Mouse (Mus musculus): ENCODE measurements around the gene Usp3.

DNA sequence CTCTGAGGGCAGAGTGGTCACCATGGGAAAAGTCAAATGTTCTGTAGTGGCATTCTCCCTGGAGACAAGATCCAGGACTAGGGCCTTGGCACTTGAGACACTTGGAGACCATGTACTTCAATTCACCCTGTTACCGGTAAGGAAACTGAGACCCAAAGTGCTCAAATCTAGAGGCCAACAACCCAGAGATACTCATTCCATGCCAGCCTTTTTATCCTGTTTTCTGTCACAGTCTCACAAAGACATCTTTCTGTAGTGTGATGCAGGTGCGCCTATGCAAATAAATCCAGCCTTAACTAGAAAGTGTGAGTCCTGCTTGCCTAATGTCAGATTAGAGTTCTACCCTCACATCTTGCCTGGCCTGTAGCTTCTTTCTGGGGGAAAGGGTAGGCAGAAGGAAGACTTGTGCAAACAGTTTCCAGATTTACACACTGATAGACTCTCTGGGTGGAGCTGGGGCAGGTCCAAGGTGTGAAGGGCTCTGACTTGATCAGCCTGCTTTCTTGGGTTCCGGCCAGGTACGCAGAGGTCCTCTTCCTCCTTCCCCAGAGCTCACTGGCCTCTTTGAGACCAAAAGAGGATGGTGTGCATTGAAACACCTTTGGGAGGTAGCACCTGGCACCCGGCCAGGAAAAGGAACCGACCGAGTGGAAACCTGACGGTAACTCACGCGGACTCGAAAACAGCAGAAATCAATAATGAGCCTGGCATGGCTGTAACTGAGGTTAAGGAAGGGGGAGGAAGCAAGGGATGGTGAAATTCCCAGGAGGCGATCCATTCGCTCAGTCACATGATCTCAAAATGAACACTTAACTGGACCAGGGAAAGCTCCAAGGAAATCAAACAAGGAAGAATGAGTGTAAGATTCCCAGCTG is 13.2 kb upstream of the Usp3 start:
- TF ChIP-seq POLR2A (IDR thresholded peaks at IDR 0.05; ENCODE audit: low read depth, low read length) (no peak), CTCF (IDR thresholded peaks at IDR 0.05; ENCODE audit: extremely low read depth, insufficient read depth, insufficient read length, insufficient replicate concordance) (no peak)

Data from spleen, adult 2 months (tissue).